Mouse (Mus musculus): ENCODE measurements around the gene Prmt8.

Gene Prmt8

GRCm38 (mm10) chr6:127739921-127740320, 29.4 kb downstream of the Prmt8 start:
- DNase-seq (ENCODE audit: low spot score), result no peak

DNA sequence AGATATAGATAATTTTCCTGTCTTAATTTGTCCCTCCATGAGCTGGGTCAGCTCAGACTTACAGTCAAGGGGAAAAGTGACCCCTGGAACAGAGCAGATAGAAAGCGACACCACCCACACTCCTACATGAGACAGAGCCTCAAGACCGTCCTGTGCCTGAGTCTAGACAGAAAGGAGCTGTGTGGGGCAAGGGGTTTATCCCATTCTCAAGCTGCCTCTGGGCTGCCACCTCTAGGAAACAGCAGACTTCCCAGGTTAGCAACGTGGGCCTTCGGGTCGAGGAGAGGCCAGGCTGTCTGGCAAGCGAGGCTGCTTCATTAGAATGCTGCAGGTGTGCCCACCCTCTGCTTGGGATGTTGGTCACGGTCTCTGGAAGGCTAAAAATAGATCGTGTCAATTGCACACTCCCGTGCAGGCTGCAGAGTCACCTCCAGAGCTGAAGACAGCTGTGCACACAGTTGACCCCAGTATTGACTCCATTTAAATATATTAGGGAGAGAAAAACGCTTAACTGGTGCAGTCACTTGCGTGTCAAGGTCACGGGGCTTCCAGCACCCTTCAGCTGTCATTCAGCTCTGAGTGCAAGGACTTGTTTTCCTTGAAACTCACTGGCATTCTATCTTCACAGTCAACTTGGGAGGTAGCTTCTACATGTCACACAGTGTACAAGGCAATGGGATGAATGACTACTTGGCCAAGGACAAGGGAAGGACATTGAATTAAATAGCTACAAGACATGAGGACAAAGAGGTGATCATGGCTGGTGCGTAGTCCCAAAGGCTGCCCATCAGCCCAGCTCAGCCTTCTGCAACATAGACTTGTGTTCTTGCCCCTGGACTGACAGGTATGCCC, 33.9 kb downstream of the Prmt8 start:
- DNase-seq (ENCODE audit: low spot score), result no peak

GRCm38 (mm10) chr6:127723126-127723525, 46.1 kb downstream of the Prmt8 start:
- DNase-seq (ENCODE audit: low spot score), result no peak

- DNase-seq (ENCODE audit: low spot score), result no peak
Observed at GRCm38 (mm10) chr6:127719875-127720274, 49.4 kb downstream of the Prmt8 start.

GRCm38 (mm10) chr6:127717239-127718137, 51.8 kb downstream of the Prmt8 start:
- DNase-seq (ENCODE audit: low spot score), result no peak

DNA sequence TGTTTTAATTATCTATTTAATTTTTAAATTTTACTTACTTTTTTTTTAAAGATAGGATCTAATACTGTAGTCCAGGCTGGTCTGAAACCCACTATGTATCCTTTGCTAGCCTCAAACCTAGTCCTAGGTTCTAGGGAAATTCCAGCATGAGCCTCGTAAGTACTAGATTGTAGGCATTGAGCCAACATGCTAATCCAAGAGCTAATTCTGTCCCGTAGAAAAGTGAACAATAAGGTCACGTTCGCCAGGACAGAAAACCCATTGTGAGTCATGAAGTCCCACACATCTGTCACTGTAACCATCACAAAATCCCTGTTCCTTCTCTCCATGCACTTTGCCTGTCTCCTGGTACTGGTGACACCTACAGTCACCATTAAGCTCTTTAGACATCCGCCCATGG, 53.8 kb downstream of the Prmt8 start:
- no peak for DNase-seq (ENCODE audit: low spot score)

GRCm38 (mm10) chr6:127714906-127715305, 54.4 kb downstream of the Prmt8 start:
- no peak for DNase-seq (ENCODE audit: low spot score)

DNA sequence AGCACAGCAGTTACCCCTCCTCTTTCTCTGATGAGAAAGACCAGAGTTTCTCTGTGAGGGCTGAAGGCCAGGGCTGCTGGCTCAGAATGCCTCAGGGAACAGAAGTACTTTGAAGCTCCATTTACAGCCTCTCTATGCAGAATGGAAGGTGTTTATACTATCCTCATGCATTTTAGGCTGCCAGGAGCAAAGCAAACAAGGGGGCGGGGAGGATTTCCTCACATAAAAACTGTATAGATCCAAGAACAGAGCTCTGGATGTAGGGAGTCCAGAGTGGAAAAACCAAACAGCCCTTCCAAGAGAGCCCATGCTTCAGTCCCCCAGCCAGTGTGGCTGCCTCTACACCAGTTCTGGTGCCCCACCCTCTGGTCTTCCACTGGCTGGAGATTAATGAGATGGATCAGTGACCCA, 61.0 kb downstream of the Prmt8 start:
- DNase-seq (ENCODE audit: low spot score), result no peak

DNA sequence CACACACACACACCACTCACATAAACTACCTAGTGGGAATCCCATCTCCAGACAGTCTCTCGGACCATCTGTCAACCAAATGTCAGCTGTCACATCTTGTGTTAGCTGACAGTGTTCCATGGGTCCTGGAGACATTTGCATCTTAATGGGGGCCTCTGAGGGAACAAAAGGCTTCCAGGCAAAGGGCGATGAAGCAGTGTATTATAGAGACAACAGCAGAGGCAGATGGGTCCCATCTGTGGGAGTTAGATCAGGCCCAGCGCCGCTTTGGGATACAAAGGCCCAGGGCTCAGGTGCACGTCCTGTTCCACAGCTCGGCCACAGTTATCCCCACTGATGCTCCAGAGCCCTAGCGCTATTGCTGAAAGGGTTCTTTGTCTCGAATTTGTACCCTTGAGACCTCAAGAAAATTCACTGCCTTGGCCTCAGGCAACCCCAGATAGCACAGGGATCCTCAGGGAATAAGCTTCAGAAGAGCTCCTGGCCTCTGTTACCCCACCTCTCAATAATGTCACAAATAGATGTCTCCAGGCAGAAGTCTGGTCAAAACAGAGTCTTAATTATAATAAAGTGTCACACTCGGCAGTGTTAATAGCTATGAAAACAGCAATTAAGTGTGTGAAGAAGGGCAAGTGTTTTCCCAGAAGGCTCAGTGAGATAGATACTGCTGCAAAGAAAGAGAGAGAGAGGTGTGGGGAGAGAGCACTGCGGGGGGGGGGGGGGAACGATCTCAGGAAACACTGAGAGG, 68.1 kb downstream of the Prmt8 start:
- DNase-seq (ENCODE audit: low spot score), result no peak

GRCm38 (mm10) chr6:127693681-127694080, 75.6 kb downstream of the Prmt8 start:
- DNase-seq (ENCODE audit: low spot score), result no peak

GRCm38 (mm10) chr6:127692298-127692697, 77.0 kb downstream of the Prmt8 start:
- DNase-seq (ENCODE audit: low spot score), result no peak

- no peak for DNase-seq (ENCODE audit: low spot score)
Observed at GRCm38 (mm10) chr6:127687181-127687860, 82.0 kb downstream of the Prmt8 start.

DNA sequence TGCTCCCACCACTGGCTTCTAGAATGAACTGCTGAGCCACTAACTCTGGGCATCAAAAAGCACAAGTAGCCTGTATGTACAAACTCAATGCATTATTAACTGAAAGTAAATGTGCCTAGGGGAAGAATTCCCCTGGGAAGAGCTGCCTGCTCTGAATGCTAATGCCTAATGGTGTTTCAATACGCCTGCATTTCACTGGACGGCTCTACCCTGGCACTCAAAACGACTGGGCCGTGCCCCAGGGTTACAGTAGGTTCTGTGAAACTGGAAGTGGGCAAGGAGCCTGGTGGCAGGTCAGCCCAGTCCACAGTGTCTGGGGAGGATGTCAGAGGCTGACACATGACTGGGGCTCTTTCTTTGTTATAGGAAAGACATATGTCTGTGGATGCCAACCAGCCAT, 84.3 kb downstream of the Prmt8 start:
- DNase-seq (ENCODE audit: low spot score), result no peak

DNA sequence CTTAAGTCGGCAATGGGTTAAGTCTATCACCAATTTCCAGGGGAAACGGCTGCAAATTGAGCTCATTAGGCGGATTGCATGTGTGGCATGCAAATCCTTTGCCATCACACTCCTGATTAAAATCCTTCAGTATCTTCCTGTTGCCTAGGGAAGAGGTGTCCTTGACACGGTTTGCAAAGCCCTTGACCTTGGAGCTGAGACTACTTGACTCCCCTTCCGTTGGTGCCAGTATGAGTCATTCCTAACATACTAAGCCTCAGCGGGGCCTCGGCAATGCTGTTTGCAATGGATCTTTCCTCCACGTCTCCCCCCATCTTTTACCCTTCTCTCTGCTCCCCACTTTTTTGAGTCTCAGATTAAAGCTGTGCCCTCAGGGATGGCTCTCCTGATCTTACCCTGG, 85.7 kb downstream of the Prmt8 start:
- DNase-seq (ENCODE audit: low spot score), result no peak

DNA sequence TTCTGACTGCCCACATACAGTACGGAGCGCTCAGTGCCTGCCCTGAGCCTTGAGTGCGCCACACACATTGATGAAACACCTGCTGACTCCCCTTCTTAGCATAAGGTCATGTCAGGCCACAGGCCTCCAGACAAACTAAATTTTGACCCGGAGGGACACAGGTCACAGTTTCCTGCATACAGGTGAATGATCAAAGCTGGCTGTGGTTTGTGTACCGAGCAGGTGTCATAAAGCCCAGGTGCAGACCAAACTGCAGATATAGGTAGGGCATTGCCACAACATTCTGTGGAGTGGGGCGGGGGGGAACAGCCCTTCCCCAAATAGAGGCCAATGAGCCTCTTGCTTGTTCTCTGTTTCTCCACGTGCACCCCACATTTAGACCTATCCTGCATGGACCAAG, 88.5 kb downstream of the Prmt8 start:
- DNase-seq (ENCODE audit: low spot score), result no peak

DNA sequence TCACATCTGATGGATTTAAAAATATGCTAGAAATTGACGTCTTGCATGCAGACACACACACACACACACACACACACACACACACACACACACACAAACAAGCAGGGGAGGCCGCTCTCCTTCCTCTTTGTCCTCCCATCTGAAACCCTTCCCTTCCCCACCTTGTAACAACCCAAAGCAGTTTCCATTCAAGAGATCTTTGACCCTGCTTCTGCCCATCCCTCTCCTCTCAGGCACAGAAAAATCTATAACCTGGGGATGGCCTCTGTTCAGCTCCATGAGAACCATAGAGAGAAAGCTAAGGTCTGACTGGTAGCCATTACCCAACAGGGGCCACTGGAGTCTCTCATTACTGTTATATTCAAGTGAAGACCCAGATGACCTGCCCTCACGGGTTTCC, 90.3 kb downstream of the Prmt8 start:
- DNase-seq (ENCODE audit: low spot score), result no peak

DNA sequence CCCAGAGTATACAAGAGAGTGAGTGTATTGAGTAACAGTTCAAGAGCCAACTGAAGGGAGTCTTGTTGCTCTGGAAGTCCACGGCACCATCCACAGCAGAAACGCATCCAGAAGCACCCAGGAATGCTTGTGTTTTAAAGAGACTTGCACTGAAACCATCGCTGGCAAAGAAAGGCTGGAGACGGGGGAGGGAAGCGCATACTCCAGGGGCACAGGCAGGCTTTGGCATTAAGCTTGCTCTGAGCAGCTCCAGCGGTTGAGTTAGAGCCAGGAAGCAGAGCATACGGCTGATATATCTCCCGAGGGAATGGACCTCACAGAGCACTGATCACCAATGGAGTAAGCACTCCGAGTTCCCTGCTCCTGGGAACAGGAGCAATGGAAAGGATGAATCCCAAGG, 91.0 kb downstream of the Prmt8 start:
- no peak for DNase-seq (ENCODE audit: low spot score)

GRCm38 (mm10) chr6:127676866-127677265, 92.4 kb downstream of the Prmt8 start:
- no peak for DNase-seq (ENCODE audit: low spot score)

GRCm38 (mm10) chr6:127672071-127672470, 97.2 kb downstream of the Prmt8 start:
- no peak for DNase-seq (ENCODE audit: low spot score)

DNA sequence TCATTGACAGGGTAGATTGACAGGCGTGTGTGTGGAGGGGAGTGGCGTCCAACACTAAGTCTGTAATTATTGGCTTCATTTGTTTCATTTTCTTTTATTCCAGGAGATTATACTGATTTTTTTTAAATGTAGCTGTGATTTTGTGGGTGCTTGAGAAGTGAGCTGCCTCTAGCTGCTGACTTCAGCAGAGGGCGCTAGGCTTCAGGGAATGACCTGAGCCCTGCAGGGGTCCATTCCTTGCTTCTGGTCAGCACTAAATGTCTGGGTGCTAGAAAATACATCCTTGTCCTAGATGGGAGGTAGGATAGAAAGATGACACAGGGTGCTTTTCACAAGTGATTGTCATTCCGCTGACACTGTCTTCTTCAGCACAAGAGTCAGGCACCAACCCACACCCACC, 99.2 kb downstream of the Prmt8 start:
- no peak for DNase-seq (ENCODE audit: low spot score)

- DNase-seq (ENCODE audit: low spot score), result no peak
Observed at GRCm38 (mm10) chr6:127669313-127669712, 100.0 kb downstream of the Prmt8 start.

DNA sequence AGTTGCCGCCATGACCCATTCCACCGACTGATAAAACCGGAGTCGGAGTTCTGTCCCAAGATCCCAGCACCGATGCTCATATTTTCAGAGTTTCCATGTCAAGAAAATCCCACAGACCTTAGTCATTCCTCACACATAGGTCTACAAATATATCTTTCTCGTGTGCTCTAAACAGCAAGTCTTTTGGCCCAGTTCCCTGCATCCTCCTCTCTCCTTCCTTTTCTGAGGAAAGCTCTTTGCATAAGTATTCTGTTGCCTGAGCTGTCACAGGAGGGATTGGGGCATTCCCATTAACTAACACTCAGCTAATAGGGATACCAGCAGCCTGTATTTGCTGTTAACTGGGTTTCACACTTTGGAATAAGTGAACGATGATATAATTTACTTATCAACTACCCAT, 106.0 kb downstream of the Prmt8 start:
- DNase-seq (ENCODE audit: low spot score), result no peak
